Mouse (Mus musculus): ENCODE data around the gene Uap1l1. TPM values are rescaled to one million over a fixed set of nuclear protein-coding genes. Genes with fewer than 3 reads are reported as not detected.

Uap1l1 gene
- polyA plus RNA-seq, 1 experiment: not detected

DNA sequence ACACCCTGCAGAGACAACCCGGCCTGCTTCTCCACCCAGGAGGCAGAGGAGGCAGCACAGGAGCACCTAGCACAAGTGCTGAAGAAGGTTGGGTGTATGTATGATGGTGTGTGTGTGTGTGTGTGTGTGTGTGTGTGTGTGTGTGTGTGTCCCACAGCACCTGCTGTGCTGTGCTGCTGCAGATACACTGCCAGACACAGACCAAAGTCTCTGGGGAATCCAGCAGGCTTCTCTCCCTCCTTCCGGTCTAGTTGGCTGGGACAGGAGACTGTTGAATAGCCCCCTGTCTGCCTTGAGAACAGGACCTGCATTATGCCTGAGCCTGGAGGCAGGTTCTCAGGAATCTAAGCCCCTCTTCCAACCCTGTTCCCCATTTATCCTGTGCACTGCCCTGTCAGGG is 7.9 kb upstream of the Uap1l1 start:
- 26% methylated on average over 2 of the region's 2 CpGs for WGBS
- Histone ChIP-seq H3K4me3 (ENCODE audit: insufficient read depth, low read depth, low read length) (no peak overlapping the region), H3K27ac (ENCODE audit: insufficient read depth, low read depth, low read length) (no peak overlapping the region), H3K4me1 (ENCODE audit: control insufficient read depth, insufficient read depth, low read length) (peaks cover 11% of the 10 kb centered on the region)
- TF ChIP-seq POLR2A (IDR thresholded peaks at IDR 0.05; ENCODE audit: insufficient read depth, low read depth, low read length) (no peak), CTCF (IDR thresholded peaks at IDR 0.05; ENCODE audit: insufficient read depth, low read depth, low read length) (no peak)

DNA sequence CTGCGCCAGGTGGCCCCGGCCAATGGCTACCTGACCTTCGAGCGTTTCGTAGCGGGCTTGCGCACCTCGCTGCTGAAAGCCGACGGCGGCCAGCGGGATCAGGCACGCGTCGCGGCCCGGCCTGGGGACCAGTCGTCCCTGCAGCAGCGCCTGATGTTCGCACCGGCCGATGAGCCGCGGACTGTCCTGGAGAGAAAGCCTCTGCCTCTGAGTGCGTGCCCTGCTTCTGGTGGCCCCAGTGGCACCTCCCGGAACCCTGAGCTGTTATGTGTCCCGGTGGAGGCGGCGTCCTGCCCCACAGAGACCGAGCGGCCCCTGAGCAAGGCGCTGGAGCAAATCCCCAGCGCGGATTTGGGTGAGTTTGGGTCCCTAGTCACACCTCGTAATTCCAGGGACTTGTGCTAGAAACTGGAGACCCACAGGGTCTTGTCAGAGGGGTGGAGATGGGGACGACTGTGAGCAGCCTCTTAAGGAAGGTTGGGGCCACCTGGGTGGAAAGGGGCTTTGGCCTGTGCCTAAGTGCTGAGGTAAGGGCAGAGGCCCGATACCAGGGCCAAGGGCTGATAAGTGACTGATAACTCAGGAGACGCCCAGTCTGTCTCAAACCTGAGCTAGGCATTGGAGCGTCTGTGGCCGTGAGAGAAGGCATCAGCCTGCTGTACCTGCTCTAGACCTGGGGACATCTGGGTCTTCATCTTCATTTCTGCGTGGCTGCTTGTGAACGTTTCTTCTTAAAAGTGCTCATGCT is 7.3 kb upstream of the Uap1l1 start:
- peaks cover 11% of the 10 kb centered on the region for H3K4me1 ChIP-seq (ENCODE audit: control insufficient read depth, insufficient read depth, low read length)
- no peak overlapping the region for H3K27ac ChIP-seq (ENCODE audit: insufficient read depth, low read depth, low read length)
- no peak for TF ChIP-seq POLR2A (IDR thresholded peaks at IDR 0.05; ENCODE audit: insufficient read depth, low read depth, low read length)
- TF ChIP-seq CTCF (IDR thresholded peaks at IDR 0.05; ENCODE audit: insufficient read depth, low read depth, low read length): no peak
- peak overlapping the region; percentile 56 for H3K4me3 ChIP-seq (ENCODE audit: insufficient read depth, low read depth, low read length)
- WGBS: 4% methylated on average over 42 of the region's 42 CpGs

DNA sequence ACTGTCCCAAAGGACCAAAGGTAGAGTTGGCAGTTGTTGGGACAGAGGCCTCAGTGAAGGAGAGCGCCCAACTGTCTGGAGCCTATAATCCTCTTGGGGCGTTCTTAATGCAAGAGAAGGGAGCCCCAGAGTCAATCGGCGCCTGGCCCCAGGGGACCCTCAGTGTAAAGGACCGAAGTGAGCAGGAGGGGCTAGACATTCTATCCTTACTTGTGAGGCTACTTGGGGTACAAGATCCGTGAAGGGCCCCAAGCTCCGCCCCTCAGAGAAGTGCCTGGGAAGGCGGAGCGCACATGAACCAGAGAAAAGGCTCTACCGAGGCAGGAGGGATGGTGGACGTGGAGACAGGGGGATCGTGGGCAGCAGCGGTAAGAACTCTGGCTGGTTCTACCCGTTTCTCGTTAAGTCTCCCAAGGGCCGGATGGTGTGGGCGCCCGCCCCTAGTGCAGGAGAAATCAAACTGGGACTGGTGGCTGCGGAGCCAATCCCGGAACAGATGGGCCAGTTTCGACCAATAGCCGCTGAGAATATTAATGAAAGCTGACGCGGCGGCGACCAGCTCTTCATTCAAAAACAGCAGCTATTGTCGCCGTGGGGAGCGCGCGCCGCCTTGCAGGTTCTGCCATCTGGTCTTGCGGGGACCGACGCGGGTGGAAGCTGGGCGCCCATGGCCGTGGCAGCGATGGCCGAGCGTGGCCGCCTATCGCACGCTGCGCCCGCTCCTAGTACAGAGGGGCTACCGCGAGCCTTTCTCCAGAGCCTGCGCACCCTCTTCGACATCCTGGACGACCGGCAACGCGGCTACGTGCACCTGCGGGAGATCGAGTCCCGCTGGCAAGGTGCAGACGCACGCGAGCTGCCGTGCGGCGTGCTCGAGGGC is 6.5 kb upstream of the Uap1l1 start, which contains the start of gene Sapcd2:
Sapcd2 (plus strand) TSS at position 558 of the 880 bp plus-strand sequence.
- WGBS: 1% methylated on average over 65 of the region's 65 CpGs
- Histone ChIP-seq H3K27ac (ENCODE audit: insufficient read depth, low read depth, low read length) (no peak within 1 kb of the TSS), H3K4me1 (ENCODE audit: control insufficient read depth, insufficient read depth, low read length) (peaks cover 11% of the 10 kb centered on the region), H3K4me3 (ENCODE audit: insufficient read depth, low read depth, low read length) (peak within 1 kb of the TSS; percentile 56)
- no peak for TF ChIP-seq CTCF (IDR thresholded peaks at IDR 0.05; ENCODE audit: insufficient read depth, low read depth, low read length)
- no peak for TF ChIP-seq POLR2A (IDR thresholded peaks at IDR 0.05; ENCODE audit: insufficient read depth, low read depth, low read length)

DNA sequence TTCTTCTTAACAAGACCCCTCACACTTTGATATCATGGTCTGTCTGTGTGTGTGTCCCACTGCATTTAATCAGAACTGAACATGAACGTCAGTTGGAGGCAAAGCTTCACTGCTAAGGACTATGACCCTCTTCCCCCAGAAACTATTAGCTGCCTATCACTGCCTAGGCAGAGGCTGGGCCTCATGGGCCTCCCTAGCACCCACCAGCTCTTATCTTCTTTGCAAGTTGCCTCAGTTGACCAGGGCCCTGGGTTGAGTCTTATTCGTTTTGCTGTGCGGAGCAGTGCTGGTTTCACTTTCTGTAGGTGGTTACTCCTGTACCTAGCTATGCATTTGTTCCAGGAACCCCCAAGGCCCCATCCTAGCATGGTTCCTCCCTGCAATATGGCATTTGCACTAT is 4.5 kb upstream of the Uap1l1 start:
- Histone ChIP-seq H3K4me3 (ENCODE audit: insufficient read depth, low read depth, low read length) (no peak overlapping the region), H3K4me1 (ENCODE audit: control insufficient read depth, insufficient read depth, low read length) (peaks cover 18% of the 10 kb centered on the region), H3K27ac (ENCODE audit: insufficient read depth, low read depth, low read length) (no peak overlapping the region)
- WGBS: 96% methylated on average over 3 of the region's 3 CpGs
- TF ChIP-seq CTCF (IDR thresholded peaks at IDR 0.05; ENCODE audit: insufficient read depth, low read depth, low read length): no peak
- TF ChIP-seq POLR2A (IDR thresholded peaks at IDR 0.05; ENCODE audit: insufficient read depth, low read depth, low read length): no peak

DNA sequence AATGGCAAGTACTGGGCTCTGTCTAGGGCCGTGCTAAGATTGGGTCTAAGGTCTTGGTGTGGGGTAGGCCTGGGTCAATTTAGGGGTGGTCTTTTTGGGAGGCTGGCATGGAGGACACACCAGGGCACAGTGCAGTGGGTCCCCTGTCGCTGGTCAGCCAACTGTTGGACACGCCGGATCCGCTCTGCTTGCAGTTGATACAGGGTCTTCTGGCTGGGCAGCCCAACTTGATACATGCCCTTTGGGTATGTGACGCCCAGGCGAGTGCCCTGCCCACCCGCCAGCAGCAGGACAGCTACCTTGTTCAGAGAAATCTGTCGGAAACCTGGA is 756 bp downstream of the Uap1l1 start:
- no peak for TF ChIP-seq CTCF (IDR thresholded peaks at IDR 0.05; ENCODE audit: insufficient read depth, low read depth, low read length)
- TF ChIP-seq POLR2A (IDR thresholded peaks at IDR 0.05; ENCODE audit: insufficient read depth, low read depth, low read length): no peak
- H3K27ac ChIP-seq (ENCODE audit: insufficient read depth, low read depth, low read length): no peak overlapping the region
- 45% methylated on average over 9 of the region's 9 CpGs for WGBS
- peaks cover 24% of the 10 kb centered on the region for H3K4me1 ChIP-seq (ENCODE audit: control insufficient read depth, insufficient read depth, low read length)
- H3K4me3 ChIP-seq (ENCODE audit: insufficient read depth, low read depth, low read length): peak overlapping the region; percentile 86

DNA sequence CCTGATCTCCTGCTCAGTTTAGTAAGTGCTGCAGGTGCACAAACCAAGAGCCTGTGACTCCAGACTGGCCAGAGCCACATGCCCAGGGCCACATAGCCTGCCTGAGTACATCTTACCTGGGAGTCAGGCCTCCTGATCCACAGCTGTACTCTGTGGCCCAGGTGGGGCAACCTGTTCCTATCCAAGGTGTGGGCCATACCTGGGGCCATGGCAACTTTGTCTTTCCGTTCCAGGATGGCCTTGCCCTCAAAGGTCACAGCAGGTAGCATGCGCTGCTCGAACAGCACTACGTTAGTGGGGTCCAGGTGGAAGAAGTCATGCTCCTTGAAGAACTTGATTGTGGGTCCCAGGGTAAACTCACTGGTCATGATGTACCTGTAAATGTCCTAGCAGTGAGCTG is 1.2 kb downstream of the Uap1l1 start:
- peaks cover 24% of the 10 kb centered on the region for H3K4me1 ChIP-seq (ENCODE audit: control insufficient read depth, insufficient read depth, low read length)
- H3K4me3 ChIP-seq (ENCODE audit: insufficient read depth, low read depth, low read length): no peak overlapping the region
- H3K27ac ChIP-seq (ENCODE audit: insufficient read depth, low read depth, low read length): no peak overlapping the region
- TF ChIP-seq CTCF (IDR thresholded peaks at IDR 0.05; ENCODE audit: insufficient read depth, low read depth, low read length) (no peak), POLR2A (IDR thresholded peaks at IDR 0.05; ENCODE audit: insufficient read depth, low read depth, low read length) (no peak)
- 94% methylated on average over 4 of the region's 4 CpGs for WGBS

DNA sequence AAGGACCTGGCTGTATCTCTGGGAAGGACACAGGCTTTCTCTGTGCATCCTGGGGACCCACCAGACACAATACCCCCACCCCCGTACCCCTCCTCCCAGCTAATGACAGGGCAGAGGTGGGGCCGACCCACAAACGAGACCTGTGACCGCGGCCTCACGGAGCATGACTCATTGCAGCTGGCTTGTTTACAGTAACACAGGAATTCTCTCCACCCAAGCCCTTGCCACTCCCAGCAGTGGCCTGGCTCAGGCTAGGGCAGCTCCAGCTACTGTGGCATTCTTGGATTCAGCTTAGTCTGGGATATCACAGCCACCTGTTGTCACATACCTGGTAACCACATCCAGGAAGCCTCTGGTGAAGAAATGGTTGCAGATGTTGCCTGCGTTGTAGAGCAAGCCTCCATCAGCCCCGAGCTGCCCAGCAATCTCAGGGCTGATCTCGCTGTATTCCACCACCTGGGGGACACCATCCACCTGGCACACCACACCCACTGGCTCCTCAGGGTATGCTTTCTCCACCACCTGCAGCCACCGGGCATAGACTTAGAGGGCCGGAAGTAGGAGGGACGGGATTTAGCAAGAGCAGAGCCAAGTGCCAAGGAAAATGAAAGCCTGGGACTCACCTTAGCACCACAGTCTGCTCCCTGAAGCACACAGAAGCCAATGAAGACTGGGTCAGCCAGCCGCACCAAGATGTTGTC is 1.9 kb downstream of the Uap1l1 start:
- TF ChIP-seq POLR2A (IDR thresholded peaks at IDR 0.05; ENCODE audit: insufficient read depth, low read depth, low read length) (no peak), CTCF (IDR thresholded peaks at IDR 0.05; ENCODE audit: insufficient read depth, low read depth, low read length) (no peak)
- 69% methylated on average over 13 of the region's 13 CpGs for WGBS
- no peak overlapping the region for H3K27ac ChIP-seq (ENCODE audit: insufficient read depth, low read depth, low read length)
- H3K4me1 ChIP-seq (ENCODE audit: control insufficient read depth, insufficient read depth, low read length): peaks cover 24% of the 10 kb centered on the region
- no peak overlapping the region for H3K4me3 ChIP-seq (ENCODE audit: insufficient read depth, low read depth, low read length)

DNA sequence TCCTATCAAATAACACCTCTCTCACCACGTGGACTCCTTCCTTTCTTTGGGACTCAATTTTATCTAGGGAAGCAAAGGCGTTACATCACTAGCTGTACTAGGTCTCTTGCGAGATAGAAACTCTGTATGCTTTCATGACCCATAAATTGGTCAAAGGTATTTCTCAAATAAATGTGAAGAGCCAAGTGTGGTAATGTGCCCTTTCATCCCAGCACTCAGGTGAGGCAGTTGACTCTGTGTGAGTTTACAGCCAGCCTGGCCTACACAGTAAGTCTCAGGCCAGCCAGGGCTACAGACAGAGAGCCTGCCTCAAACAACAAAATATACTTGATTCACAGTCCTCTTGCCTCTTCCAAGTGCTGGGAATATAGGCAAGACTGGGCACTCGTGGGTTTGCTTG is 5.6 kb downstream of the Uap1l1 start:
- no peak overlapping the region for H3K4me3 ChIP-seq (ENCODE audit: insufficient read depth, low read depth, low read length)
- H3K4me1 ChIP-seq (ENCODE audit: control insufficient read depth, insufficient read depth, low read length): peaks cover 34% of the 10 kb centered on the region
- H3K27ac ChIP-seq (ENCODE audit: insufficient read depth, low read depth, low read length): no peak overlapping the region
- TF ChIP-seq CTCF (IDR thresholded peaks at IDR 0.05; ENCODE audit: insufficient read depth, low read depth, low read length) (no peak), POLR2A (IDR thresholded peaks at IDR 0.05; ENCODE audit: insufficient read depth, low read depth, low read length) (no peak)
- WGBS: 78% methylated on average over 4 of the region's 4 CpGs

Data from olfactory bulb, adult 2 months (tissue).